Mouse (Mus musculus): ENCODE results near the gene Nrn1. TPM values are rescaled to one million over a fixed set of nuclear protein-coding genes. Genes with fewer than 3 reads are reported as not detected.

Nrn1 gene
- polyA plus RNA-seq, 1 experiment = not detected

DNA sequence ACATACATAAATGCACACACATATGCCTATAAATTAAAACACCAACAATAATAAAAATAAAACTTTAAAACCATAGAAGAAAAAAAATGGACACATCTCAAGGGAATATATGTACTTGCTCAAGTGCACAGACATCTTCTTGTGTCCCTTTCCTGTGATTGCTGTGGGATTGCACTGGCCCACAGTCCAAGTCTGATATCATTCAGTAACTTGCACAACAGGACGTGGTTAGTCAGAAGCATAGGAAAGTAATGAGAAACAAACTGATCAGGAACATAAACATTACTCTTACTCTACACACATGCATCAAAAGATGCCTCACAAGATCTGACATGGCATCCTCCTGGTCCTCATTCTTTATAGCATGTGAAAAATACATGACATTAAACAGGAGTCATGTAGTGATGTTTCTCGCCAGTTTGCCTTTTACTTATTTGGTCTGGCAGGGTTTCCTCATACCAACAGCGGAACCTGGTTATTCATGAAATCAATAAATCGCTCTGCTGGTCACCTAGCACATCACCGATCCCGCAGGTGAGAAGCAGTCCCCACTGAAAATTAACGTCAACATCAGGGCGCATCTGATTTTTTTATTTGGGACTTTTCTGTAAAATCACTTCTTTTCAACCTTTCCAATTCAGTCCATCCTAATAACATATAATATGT lies 54.1 kb downstream of the Nrn1 start:
- 76% methylated on average over 8 of the region's 8 CpGs for WGBS
- TF ChIP-seq POLR2A (IDR thresholded peaks at IDR 0.05; ENCODE audit: borderline replicate concordance, control insufficient read depth, low read depth, low read length) (no peak), CTCF (IDR thresholded peaks at IDR 0.05; ENCODE audit: control insufficient read depth, insufficient read depth, low read length) (no peak)
- Histone ChIP-seq H3K4me3 (replicated peaks; ENCODE audit: control insufficient read depth, low read depth, low read length) (no peak overlapping the region), H3K27ac (ENCODE audit: control insufficient read depth, insufficient read depth, low read depth, low read length, poor library complexity) (no peak overlapping the region), H3K4me1 (ENCODE audit: control insufficient read depth, insufficient read depth, low read length) (no peaks in the 10 kb centered on the region)

GRCm38 (mm10) chr13:36679345-36679744 lies 55.6 kb downstream of the Nrn1 start:
- no peak overlapping the region for H3K4me3 ChIP-seq (replicated peaks; ENCODE audit: control insufficient read depth, low read depth, low read length)
- WGBS = 47% methylated on average over 1 of the region's 1 CpGs
- no peak overlapping the region for H3K27ac ChIP-seq (ENCODE audit: control insufficient read depth, insufficient read depth, low read depth, low read length, poor library complexity)
- TF ChIP-seq POLR2A (IDR thresholded peaks at IDR 0.05; ENCODE audit: borderline replicate concordance, control insufficient read depth, low read depth, low read length) (no peak), CTCF (IDR thresholded peaks at IDR 0.05; ENCODE audit: control insufficient read depth, insufficient read depth, low read length) (no peak)
- H3K4me1 ChIP-seq (ENCODE audit: control insufficient read depth, insufficient read depth, low read length) = no peaks in the 10 kb centered on the region
